Mouse (Mus musculus): ENCODE data around the gene Lcor.

Lcor gene

DNA sequence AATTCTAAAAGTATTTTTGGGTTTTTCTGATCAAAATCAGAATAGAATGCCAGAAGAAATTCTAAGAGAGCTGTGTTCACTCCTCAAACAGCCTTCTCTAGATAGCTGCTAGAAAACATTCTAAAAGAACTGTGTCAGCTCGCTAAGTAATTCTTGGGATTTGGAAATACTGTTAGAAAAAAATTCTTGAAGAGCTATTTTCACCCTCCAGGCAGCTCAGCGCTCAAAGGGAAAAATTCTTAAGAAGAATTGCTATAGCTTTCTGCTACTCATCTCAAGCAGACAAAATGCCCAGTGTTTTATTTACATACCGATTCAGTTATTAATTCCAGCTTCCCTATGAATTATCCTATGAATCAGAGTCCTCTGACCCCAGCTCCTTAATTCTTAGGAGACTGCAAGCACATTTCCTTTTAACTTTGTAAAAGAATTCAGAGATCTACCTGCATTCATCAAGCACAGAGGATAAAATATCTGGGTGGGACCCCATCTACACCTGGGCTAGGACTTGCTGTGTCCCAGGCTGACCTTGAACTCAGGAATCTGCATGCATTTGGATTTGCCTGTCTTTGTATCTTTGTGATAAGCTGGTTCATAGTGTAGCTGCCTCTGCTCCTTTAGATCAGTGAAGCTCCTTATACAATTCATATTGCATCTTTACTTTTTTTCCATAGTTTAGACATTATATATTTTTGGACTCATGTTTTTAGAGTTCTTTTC, 5.7 kb upstream of the Lcor start:
- no peak for DNase-seq

DNA sequence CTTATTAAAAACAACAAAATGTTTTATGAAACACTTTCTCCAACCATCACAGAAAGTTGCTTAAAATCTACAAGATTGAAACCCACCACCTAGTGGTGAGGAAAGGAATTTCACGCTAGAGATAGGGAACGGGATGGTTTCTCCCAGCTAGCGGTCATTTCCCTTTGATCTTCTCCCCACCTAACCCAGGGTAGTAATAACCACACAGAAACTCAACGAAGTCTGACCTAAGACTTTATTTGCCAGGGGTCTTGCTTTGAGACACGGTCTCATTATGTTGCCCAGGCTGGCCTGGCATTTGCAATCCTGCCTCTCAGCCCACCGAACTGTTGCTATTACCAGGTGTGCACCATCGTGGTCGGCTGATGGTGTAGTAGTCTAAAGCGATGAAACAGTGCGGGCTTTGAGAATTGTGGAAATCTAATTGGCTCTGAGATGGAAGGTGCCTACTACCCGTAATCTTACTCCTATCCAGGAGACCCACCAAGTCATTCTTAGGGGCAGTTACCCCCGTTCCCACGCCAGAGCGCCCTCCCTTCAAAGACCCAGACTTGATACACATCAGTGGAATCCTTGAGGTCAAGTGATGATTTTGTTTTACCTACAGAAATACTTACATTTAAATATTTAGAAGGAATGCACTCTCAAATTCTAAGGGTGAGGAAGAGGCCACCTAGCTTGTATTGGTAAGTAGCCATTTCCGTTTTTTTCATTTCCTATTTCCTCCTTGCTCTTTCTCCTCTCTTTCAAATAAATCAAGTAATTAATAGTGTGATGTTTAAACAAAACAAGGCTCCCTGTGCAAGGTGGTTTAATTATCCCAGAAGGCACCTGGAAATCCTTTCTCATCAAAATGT, 1.2 kb upstream of the Lcor start:
- peak; percentile 41 for DNase-seq

DNA sequence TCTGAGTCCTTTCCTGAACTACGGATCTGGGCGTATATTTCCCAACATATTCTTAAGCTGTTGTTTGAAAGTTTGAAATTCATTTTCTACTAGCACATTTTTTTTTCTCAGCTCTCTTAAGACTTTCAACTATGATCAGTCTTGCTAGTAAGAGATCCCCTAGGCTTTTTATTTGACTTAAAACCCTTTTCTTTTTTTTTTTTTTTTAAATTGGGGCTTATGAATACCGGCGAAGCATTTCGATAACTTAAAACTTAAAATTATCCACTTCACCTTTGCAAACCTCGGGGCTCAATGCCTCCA, 599 bp upstream of the Lcor start:
- DNase-seq: no peak

DNA sequence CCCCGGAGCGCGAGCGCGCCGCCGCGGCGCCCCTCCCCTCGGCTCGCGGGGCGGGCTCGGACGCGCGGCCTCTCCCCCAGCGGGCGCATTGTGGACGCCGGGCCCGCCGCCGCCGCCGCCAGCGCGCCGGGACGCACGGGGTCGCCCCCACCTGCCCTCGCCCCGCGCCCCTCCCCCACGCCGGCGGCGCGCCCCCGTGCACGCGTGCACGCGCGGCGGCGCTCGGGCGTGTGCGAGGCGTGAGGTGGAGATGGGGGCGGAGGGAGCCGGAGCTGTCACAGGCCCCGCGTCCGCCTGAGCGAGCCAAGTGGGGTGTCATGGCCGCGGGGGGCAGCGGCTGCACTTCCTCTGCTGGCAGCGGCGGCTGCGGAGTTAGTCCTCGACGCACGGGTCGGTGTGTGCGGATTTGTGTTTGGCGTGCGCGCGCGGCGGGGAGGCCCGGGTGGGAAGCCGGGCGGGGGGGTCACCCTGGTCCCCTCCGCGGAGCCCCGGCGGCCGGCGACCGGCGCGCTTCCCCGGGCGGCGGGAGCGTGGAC, 540 bp downstream of the Lcor start:
- DNase-seq: peak; percentile 87

DNA sequence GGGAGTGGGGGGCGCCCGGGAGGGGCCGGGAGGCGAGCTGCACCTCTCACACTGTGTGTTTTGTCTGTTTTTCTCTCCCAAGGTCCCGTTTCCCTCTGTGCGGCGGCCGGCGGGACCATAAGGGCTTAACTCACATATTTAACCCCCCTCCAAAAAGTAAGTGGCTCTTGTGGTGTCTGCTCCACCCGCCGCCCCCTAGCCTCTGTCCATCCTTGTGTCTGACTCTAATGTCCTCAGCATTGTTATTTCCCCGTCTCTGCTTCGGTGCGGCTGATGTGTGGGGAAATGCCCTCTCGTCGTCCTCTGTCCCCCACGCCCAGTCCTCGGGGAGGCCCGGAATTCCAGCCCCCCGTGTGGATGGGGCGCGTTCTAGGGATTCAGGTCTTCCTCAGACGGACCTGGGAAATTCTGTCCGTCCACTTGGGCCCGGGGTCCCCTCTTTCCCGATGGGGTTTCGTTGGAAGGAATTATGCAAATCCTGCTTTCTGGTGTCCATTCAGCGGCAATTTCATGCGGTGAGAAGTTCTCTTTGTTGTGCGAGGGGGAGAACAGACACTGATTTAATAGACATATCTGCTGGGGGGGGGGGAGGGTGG, 1.1 kb downstream of the Lcor start:
- no peak for DNase-seq

DNA sequence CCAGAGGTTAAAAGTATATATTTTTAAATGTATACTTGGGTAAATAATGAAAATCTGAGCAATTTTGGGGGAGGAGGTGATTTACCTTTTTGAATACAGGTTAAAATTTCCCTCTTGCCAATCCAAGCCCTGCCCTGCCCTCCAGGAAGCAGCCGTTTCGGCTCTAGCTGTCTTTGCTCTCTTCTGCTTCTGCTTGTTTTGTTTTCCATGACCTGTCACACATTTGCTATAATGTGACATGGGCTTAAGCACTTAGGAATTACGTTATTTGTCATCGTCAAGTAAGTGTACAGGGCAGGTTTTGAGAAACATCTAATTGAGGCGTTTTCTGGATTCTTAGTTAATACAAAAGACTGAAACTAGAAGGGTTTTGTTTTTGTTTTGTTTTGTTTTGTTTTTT, 1.9 kb downstream of the Lcor start:
- no peak for DNase-seq

DNA sequence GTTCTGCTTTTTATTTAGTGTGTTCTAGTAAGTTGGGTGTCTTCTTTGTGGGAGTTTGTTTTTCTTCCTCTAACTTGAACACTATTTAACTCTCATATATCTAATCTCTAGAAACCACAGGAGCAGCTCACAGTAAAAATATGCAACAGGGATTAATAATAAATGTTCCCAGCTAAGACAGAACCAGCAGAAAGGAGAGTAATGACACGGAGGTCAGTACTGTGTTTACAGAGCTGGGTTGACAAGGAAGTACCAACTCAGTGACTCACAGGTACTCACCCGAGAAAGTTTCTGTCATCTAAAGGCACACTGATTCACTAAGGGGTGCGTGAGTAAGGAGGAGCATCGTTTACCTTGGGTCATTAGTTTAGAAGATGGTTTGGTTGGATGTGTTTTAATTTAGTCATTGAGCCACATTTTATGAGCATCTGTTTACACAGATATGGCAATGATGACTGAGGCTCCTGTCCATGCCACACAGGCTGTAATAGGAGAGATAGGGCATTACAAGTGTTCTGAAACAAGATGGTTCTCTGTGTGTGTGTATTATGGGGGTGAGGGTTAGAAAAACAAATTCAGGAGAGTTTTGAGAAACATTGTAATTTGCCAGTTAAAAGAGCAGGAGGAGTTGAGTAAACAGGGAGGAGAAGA, 13.1 kb downstream of the Lcor start:
- no peak for DNase-seq

DNA sequence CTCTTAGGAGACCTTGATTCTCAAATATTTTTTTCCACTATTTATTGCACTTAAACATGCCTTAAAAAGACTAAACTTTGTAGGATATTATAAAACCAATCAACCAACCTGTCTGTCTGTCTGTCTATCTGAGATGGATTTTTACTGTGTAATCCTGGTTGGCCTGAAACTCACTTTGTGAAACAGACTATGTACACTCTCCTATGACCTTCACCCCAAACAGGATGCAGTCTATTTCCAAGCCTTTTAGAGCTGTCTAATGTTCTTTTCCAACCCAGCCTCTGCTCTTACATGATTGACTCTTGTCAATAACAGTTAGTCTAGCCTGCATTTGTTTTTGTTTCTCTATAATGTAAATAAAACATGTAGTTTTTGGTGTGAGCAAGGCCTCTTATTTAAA, 13.6 kb downstream of the Lcor start:
- DNase-seq: no peak

DNA sequence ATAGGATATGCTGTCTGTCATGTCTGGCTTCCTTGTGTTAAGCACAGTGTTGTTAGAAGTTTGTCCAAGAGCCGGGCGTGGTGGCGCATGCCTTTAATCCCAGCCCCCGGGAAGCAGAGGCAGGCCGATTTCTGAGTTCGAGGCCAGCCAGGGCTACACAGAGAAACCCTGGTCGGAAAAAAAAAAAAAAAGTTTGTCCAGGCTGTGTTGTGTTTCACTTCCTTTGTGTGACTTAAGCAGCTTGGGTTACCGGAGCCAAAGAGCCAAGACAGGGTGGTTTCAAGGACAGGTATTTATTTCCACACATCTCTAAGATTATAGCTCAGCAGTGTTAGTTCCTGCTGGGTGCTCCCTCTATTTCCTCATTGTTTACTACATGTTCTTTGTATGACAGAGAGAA, 25.4 kb downstream of the Lcor start:
- no peak for DNase-seq

DNA sequence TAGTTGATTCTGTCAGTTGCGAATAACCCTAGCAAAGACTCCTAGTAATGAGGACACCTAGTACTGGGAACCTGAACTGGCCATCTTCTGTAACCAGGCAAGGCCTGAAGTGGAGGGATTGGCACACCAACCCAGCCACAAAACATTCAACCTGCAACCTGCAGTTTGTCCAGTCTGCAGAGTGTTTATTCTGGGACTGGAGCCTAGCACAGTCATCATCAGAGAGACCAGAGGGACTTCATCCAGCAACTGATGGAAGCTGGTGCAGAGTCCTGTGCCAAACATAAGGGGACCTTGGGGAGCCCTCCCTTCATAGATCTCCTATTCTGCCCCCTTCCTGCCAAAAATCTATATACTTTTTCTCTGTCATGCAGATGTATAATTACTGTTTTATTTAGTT, 32.4 kb downstream of the Lcor start:
- DNase-seq: peak; percentile 23

DNA sequence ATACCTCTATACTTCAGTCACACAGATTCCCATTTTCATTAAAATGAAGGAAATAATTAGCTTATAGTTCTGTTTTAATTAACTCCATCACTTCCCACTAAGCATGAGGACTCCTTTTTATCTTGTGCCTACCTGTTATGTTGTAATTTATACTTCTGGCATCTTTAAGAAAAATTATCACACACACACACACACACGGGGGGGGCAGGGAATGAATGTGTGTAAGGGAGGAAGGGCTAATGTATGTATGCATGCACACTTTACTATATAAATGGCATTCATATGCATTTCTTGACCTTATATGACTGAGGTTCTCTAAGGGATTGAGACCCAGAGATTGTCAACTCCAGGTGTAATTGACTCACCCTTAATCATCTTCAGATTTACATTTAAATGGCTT, 33.1 kb downstream of the Lcor start:
- no peak for DNase-seq

DNA sequence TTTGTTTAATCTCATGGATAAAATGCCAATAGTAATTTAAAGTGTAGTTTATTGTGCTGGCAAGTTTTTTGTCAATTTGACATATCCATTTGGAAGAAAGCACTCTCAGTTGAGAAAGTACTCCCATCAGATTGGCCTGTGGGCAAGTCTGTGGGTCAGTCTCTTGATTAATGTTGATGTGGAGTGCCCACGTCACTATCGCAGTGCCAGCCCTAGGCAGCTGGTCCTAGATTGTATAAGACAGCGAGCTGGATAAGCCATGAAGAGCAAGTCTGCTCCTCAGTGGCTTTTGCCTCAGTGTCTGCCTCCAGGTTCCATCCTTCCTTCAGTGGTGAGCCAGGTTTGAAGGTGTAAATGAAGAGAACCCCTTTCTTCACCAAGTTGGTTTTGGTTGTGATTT, 34.6 kb downstream of the Lcor start:
- no peak for DNase-seq

DNA sequence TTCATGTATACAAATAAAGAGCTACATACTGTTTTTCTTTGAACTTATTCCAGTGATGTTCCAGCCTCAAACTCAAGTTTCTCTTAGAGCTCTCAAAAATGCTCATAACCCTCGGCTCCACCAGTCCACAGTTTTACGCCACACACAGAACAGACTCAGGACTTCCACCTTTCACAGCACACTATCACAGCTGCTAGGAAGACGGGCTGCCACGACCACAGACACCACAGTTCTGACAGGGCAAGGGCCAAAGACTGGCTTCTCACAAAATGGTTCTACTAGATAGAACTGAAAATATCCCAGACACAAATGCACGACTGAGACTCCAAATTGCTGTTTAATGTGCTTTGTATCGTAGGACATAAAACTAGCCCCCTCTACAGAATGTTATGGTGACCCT, 36.7 kb downstream of the Lcor start:
- DNase-seq: no peak

DNA sequence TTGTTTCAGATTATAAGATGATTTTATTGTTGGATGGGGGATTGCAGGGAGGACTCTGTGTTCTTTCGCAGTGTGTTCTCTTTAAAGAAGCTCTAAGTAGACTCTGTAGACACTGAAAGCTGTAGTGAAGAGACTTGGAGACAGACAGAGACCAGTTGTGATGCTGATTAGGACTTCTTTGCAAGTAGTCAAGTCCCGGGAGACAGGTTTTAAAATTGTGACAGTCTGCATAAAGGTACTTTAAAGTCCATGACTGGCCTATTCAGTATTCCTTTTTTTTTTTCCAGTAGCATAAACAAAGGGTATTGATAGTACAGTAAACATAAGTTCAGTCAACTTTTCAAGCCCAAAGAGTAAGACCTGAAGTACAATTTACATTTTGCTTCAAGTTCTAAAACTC, 39.8 kb downstream of the Lcor start:
- no peak for DNase-seq

DNA sequence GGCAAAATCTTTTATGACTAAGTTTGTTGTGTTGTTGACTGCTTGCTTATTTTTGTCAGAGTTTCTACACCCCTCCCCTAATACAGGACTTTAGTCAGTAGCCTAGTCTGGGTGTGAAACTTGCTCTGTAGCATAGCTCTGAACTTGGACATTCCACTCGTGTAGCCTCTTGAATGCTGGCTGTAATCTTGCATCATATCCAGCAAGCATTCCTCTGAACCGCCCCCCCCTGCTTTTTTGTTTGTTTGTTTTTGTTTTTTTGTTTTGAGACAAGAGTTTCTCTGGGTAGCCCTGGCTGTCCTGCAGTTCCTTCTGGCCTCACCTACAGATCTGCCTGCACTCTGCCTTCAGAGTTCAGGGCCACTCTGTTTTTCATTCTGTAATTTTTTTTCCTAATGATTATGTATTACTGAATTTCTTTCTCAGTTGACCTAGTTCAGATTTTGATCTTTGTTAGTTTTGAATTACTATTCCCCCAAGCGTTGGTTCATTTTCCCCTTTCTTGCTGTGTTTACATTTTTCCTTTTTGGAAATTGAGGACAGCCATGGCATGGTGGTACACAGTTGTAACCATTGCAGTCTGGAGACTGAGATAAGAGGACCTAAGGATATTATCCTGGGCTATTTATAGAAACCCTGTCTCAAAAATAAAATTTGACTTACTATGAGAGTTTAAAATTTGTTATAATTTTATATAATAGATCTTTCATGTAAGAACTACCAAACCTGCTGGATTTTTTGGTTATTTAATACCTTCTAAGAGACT, 41.5 kb downstream of the Lcor start:
- DNase-seq: no peak

DNA sequence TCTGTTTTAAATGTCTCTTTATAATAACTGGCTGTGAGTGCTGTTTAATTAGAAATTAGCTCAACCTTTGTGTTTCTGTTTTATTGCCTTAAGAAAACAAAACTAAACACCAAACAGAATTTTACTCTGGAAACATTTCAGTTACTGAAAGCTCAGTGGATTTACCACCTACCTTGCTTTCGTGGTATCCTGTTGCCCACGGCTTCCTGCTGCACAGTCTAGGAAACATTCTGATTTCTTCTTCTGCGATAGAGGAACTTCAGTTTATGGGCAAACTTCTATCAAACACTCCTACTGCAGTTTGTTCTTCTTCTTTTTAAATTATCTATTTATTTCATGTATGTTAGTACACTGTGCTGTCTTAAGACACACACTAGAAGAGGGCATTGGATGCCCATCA, 46.7 kb downstream of the Lcor start:
- DNase-seq: no peak

DNA sequence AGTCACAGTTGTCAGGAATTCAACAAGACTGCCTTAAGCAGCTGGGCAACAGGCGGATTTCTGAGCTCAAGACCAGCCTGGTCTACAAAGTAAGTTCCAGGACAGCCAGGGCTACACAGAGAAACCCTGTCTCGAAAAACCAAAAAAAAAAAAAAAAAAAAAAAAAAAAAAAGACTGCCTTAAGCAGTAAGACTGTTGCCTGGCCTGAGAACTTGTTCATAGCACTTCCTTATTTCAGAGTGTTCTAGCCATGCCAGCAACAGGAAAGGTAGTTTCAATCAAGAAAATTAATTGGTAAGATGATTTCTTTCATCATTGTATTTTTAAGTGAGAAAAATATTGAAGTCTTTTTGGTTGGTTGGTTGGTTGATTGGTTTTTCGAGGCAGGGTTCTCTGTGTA, 51.6 kb downstream of the Lcor start:
- DNase-seq: no peak

DNA sequence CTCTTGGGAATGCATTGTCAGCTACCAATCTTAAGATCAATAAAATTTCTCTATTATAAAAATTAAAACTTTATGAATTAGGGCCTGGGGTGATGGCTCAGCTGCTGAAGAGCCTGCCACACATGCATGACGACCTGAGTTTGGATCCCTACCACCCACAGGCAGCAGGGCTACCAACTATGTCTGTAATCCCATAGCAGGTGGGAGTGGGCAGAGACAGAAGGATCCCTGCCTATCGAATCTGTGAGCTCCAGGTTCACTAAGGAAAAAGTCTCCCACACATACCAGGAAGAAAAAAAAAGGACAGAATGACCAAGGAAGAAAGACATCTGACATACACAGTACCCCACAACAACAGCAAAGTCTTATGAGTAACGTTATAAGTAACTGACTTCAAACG, 74.5 kb downstream of the Lcor start:
- DNase-seq: no peak

DNA sequence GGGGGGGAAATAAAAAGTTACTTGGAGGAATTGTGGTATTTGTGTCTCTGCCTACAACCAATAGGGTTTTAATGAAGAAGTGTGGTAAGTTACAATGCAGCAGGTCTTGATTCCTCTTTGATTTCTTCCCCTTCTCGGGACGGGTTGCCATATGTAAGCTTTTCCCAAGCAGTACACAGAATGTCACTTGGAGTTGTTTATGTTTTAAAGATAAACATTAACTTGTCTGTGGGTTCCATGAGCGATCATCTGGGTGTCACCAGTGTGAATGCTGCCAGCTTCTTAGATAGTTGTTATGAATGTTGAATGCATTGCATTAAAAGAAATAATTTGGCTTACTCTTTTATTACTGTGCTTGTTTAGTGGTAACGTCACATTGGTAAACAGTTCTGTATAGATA, 75.1 kb downstream of the Lcor start:
- no peak for DNase-seq

DNA sequence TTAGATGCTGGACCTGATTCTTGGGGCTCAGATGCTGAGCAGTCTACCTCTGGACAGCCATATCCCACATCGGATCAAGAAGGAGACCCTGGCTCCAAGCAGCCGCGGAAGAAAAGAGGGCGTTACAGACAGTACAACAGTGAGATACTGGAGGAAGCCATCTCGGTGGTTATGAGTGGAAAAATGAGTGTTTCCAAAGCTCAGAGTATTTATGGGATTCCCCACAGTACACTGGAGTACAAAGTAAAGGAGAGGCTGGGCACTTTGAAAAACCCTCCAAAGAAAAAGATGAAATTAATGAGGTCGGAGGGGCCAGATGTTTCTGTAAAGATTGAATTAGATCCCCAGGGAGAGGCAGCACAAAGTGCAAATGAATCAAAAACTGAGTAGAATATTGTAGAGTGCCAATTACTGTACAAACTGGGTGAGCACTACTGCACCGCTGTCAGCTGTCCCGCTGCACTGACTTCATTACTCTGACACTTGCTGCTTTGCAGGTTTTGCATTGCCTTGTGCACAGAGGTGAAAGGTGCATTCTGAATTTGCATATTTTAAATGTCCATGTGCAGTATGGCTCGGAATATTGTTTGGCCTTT, 76.6 kb downstream of the Lcor start:
- no peak for DNase-seq

DNA sequence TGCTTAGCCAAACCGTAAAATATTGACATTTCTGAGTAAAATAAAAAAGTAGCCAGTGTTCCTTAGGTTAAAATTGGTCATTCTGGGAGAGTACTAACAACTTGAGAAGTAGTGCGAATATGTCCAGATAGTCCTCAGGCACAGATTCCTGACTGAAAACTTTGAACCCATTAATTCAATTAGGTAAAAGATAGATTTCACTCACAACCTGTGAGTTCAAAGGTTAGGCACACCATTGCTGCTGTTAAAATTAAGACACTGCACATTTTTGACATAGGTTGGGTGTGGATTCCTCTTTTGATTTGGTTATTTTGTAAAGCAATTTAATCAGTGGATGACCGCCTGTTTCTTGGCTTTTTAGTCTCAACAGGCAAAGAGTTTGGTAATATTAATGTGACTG, 78.4 kb downstream of the Lcor start:
- DNase-seq: no peak

DNA sequence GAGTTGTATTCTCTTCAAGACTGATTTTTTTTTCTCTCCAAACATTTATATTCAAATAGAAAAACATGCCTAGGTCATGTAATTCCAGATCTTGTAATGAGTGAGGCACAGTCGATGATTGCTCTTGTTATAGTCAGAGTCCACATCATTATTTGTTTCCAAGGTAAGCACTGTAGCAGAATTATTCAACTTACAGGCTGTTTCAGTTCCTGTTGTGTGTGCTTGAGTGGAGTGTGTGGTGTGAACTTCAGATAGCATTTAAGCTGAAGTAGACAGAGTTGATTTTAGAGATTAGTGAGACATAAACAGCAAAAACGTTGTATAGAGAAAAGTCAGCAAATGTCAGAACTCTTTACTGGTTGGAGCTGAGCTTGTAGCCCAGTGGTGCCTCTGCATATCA, 86.4 kb downstream of the Lcor start:
- DNase-seq: no peak

Data from cerebellum, adult 11-12 months (tissue).